Mouse (Mus musculus): ENCODE results near the gene Fgf3. TPM values are rescaled to one million over a fixed set of nuclear protein-coding genes. Genes with fewer than 3 reads are reported as not detected.
"Not testable (repeated sequence)": the region's sequence is repeated elsewhere in the genome, so short reads cannot be mapped to it uniquely, and the experiment has no call there.

Fgf3 gene
- total RNA-seq, 4 experiments from 2014 or later: 0.43 TPM; not detected in 3

GRCm38 (mm10) chr7:144857826-144858342, 20.0 kb downstream of the Fgf3 start:
- DNase-seq (ENCODE audit: low spot score in 2 of 2): no peak

- DNase-seq (ENCODE audit: low spot score in 2 of 2): no peak
Observed at GRCm38 (mm10) chr7:144858702-144859101, 20.8 kb downstream of the Fgf3 start.

- no peak for DNase-seq (ENCODE audit: low spot score in 2 of 2)
Observed at GRCm38 (mm10) chr7:144861056-144861768, 23.3 kb downstream of the Fgf3 start.

GRCm38 (mm10) chr7:144861769-144862070, 23.8 kb downstream of the Fgf3 start:
- DNase-seq (ENCODE audit: low spot score in 2 of 2): no peak

- DNase-seq (ENCODE audit: low spot score in 2 of 2): no peak
Observed at GRCm38 (mm10) chr7:144862126-144862525, 24.2 kb downstream of the Fgf3 start.

GRCm38 (mm10) chr7:144862712-144863111, 24.8 kb downstream of the Fgf3 start:
- no peak for DNase-seq (ENCODE audit: low spot score in 2 of 2)

GRCm38 (mm10) chr7:144863196-144863595, 25.3 kb downstream of the Fgf3 start:
- DNase-seq (ENCODE audit: low spot score in 2 of 2): no peak

- no peak for DNase-seq (ENCODE audit: low spot score in 2 of 2)
Observed at GRCm38 (mm10) chr7:144864160-144864670, 26.3 kb downstream of the Fgf3 start.

- no peak for DNase-seq (ENCODE audit: low spot score in 2 of 2)
Observed at GRCm38 (mm10) chr7:144867161-144867560, 29.3 kb downstream of the Fgf3 start.

- DNase-seq (ENCODE audit: low spot score in 2 of 2): no peak
Observed at GRCm38 (mm10) chr7:144867602-144868001, 29.7 kb downstream of the Fgf3 start.

GRCm38 (mm10) chr7:144872420-144872819, 34.5 kb downstream of the Fgf3 start:
- DNase-seq (ENCODE audit: low spot score in 2 of 2): no peak

- DNase-seq (ENCODE audit: low spot score in 2 of 2): no peak
Observed at GRCm38 (mm10) chr7:144873160-144873559, 35.3 kb downstream of the Fgf3 start.

GRCm38 (mm10) chr7:144874226-144874625, 36.3 kb downstream of the Fgf3 start:
- no peak for DNase-seq (ENCODE audit: low spot score in 2 of 2)

- no peak for DNase-seq (ENCODE audit: low spot score in 2 of 2)
Observed at GRCm38 (mm10) chr7:144878401-144878800, 40.5 kb downstream of the Fgf3 start.

GRCm38 (mm10) chr7:144883106-144883505, 45.2 kb downstream of the Fgf3 start:
- DNase-seq (ENCODE audit: low spot score in 2 of 2): no peak

- DNase-seq (ENCODE audit: low spot score in 2 of 2): no peak
Observed at GRCm38 (mm10) chr7:144887672-144888071, 49.8 kb downstream of the Fgf3 start.

GRCm38 (mm10) chr7:144888564-144889299, 50.8 kb downstream of the Fgf3 start:
- DNase-seq (ENCODE audit: low spot score in 2 of 2): no peak

GRCm38 (mm10) chr7:144890661-144891060, 52.8 kb downstream of the Fgf3 start:
- DNase-seq (ENCODE audit: low spot score in 2 of 2): not testable (repeated sequence)

GRCm38 (mm10) chr7:144891863-144892262, 54.0 kb downstream of the Fgf3 start:
- no peak for DNase-seq (ENCODE audit: low spot score in 2 of 2)

- DNase-seq (ENCODE audit: low spot score in 2 of 2): no peak
Observed at GRCm38 (mm10) chr7:144892322-144892721, 54.4 kb downstream of the Fgf3 start.

Data from layer of hippocampus, adult 8-10 months (tissue).